Mouse (Mus musculus): Measurements from ENCODE around the gene Agpat4. TPM values are rescaled to one million over a fixed set of nuclear protein-coding genes. Genes with fewer than 3 reads are reported as not detected.
A peak's percentile ranks its signal among the peaks of the same experiment; 100 is the strongest.
"Not testable (repeated sequence)": the region's sequence is repeated elsewhere in the genome, so short reads cannot be mapped to it uniquely, and the experiment has no call there.

Gene Agpat4
- polyA plus RNA-seq, 2 experiments: 22.1 to 23.7 TPM

DNA sequence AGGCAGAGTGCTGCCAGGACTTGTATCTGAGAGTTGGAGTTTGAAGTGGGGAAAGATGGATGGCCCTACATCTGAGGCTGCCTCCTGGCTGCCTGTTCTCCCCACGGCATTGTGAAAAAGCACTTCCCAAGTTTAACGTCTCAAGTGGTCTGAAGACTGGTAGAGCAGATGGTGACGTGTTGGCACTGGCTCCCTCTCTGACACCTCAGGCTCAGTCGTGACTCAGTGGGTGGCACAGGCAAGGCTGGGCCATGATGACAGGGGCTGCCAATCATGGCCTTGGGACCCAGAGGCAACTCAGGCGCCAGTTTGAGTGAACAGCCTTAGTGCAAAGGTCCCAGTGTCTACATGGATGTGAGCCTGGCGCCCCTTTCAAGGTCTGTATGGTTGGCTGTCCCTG, 103.4 kb downstream of the Agpat4 start:
- WGBS: 34% methylated on average over 5 of the region's 6 CpGs
- no peak overlapping the region for H3K27ac ChIP-seq (replicated peaks; ENCODE audit: low read depth, low read length)
- no peaks in the 10 kb centered on the region for H3K27me3 ChIP-seq (ENCODE audit: control insufficient read depth, insufficient read depth, low read length)
- no peaks in the 10 kb centered on the region for H3K9me3 ChIP-seq (ENCODE audit: control insufficient read depth, low read length)
- H3K36me3 ChIP-seq (ENCODE audit: control insufficient read depth, insufficient read depth, low read length): peaks cover 51% of the 10 kb centered on the region
- TF ChIP-seq POLR2A (IDR thresholded peaks at IDR 0.05; ENCODE audit: borderline replicate concordance, extremely low read depth, insufficient read depth, insufficient read length): no peak
- DNase-seq (ENCODE audit: low spot score) (no peak), ATAC-seq (ENCODE audit: low FRiP score, low read depth) (no peak)
- H3K4me1 ChIP-seq (ENCODE audit: control insufficient read depth, insufficient read depth, low read length): no peaks in the 10 kb centered on the region
- no peak overlapping the region for H3K4me3 ChIP-seq (replicated peaks; ENCODE audit: low read length)
- H3K9ac ChIP-seq (ENCODE audit: low read depth, low read length, severe bottlenecking): no peak overlapping the region
- H3K4me2 ChIP-seq (replicated peaks; ENCODE audit: low read depth, low read length, severe bottlenecking): no peak overlapping the region

DNA sequence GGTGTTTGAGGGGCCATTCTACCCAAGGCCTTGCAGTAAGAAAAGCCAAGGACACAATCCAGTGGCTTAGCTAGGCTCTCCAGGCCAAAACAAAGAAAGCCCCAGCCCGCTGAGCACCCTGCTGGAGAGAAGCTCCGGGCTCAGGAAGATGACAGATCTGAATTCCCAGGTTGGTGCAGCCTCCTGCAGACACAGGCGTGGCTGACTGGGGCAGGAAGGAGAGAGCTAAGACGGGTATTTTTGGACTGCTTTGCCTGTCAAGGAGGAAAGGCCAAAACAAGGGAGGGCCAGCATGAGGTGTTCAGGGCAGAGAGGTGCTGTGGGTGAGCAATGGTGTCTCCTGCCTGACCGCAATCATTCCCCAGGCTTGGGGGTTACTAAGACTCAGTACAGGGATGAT, 105.2 kb downstream of the Agpat4 start:
- no peaks in the 10 kb centered on the region for H3K27me3 ChIP-seq (ENCODE audit: control insufficient read depth, insufficient read depth, low read length)
- no peak overlapping the region for H3K4me3 ChIP-seq (replicated peaks; ENCODE audit: low read length)
- no peak overlapping the region for H3K4me2 ChIP-seq (replicated peaks; ENCODE audit: low read depth, low read length, severe bottlenecking)
- no peak overlapping the region for H3K9ac ChIP-seq (ENCODE audit: low read depth, low read length, severe bottlenecking)
- WGBS: 67% methylated on average over 5 of the region's 5 CpGs
- TF ChIP-seq POLR2A (IDR thresholded peaks at IDR 0.05; ENCODE audit: borderline replicate concordance, extremely low read depth, insufficient read depth, insufficient read length): no peak
- DNase-seq (ENCODE audit: low spot score) (no peak), ATAC-seq (ENCODE audit: low FRiP score, low read depth) (no peak)
- H3K27ac ChIP-seq (replicated peaks; ENCODE audit: low read depth, low read length): no peak overlapping the region
- no peaks in the 10 kb centered on the region for H3K9me3 ChIP-seq (ENCODE audit: control insufficient read depth, low read length)
- no peaks in the 10 kb centered on the region for H3K4me1 ChIP-seq (ENCODE audit: control insufficient read depth, insufficient read depth, low read length)
- peaks cover 53% of the 10 kb centered on the region for H3K36me3 ChIP-seq (ENCODE audit: control insufficient read depth, insufficient read depth, low read length)

DNA sequence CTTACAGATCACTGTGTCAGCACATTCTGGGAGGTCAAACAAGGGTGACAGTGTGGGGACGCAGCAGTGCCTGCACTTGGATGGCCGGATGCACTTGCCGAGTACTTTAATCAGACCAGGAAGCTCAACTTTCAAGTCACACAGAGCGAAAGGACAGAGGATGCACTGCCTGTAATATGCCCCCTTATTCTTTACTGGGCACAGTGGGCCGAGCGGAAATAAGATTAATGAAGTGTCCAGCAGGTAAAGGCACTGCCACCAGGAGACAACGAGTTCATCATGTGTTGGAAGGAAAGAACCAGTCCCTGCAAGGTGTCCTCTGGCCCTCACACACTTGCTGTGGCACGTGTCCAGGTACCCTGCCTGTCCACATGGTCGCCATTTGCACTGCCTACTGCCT, 105.6 kb downstream of the Agpat4 start:
- Histone ChIP-seq H3K9me3 (ENCODE audit: control insufficient read depth, low read length) (no peaks in the 10 kb centered on the region), H3K36me3 (ENCODE audit: control insufficient read depth, insufficient read depth, low read length) (peaks cover 53% of the 10 kb centered on the region), H3K4me1 (ENCODE audit: control insufficient read depth, insufficient read depth, low read length) (no peaks in the 10 kb centered on the region), H3K27ac (replicated peaks; ENCODE audit: low read depth, low read length) (no peak overlapping the region), H3K27me3 (ENCODE audit: control insufficient read depth, insufficient read depth, low read length) (no peaks in the 10 kb centered on the region), H3K4me2 (replicated peaks; ENCODE audit: low read depth, low read length, severe bottlenecking) (no peak overlapping the region), H3K9ac (ENCODE audit: low read depth, low read length, severe bottlenecking) (no peak overlapping the region), H3K4me3 (replicated peaks; ENCODE audit: low read length) (no peak overlapping the region)
- ATAC-seq (ENCODE audit: low FRiP score, low read depth): no peak
- DNase-seq (ENCODE audit: low spot score): no peak
- 85% methylated on average over 8 of the region's 9 CpGs for WGBS
- TF ChIP-seq POLR2A (IDR thresholded peaks at IDR 0.05; ENCODE audit: borderline replicate concordance, extremely low read depth, insufficient read depth, insufficient read length): no peak

DNA sequence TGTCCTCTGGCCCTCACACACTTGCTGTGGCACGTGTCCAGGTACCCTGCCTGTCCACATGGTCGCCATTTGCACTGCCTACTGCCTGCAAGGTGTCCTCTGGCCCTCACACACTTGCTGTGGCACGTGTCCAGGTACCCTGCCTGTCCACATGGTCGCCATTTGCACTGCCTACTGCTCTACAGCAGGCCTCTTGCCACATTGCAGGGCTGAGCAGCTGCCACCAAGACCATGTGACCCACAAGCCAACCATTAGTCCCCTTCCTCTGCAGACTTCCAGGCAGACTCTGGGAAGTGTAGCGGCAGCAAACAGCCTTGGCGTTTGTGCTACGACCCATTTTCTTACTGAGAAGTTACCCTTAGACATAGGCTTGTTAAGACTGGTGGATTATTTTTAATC, 106.0 kb downstream of the Agpat4 start:
- not testable (repeated sequence) for H3K4me3 ChIP-seq (replicated peaks; ENCODE audit: low read length); H3K27ac ChIP-seq (replicated peaks; ENCODE audit: low read depth, low read length); H3K9me3 ChIP-seq (ENCODE audit: control insufficient read depth, low read length); H3K4me1 ChIP-seq (ENCODE audit: control insufficient read depth, insufficient read depth, low read length); H3K27me3 ChIP-seq (ENCODE audit: control insufficient read depth, insufficient read depth, low read length); H3K4me2 ChIP-seq (replicated peaks; ENCODE audit: low read depth, low read length, severe bottlenecking); H3K9ac ChIP-seq (ENCODE audit: low read depth, low read length, severe bottlenecking); ATAC-seq (ENCODE audit: low FRiP score, low read depth); DNase-seq (ENCODE audit: low spot score)
- H3K36me3 ChIP-seq (ENCODE audit: control insufficient read depth, insufficient read depth, low read length): peaks cover 53% of the 10 kb centered on the region
- 74% methylated on average over 5 of the region's 7 CpGs for WGBS

DNA sequence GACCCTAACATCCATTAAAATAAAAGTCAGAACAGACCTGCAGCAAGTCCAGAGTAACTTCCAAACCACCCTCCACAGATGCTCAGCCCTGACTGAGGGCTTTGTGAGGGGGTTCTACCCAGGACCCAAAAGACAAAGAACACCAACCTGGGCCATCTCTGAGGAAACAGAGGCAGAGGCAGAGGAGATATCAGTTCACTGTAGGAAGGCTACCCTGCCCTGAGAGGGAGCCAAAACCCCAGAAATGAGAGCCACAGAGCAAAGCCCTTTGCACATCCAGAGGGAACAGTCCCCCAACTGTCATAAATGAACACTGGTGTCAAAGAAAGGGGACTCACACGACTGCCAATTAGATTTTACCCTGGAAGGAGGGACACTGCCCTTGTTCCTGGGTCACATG, 106.7 kb downstream of the Agpat4 start:
- peaks cover 50% of the 10 kb centered on the region for H3K36me3 ChIP-seq (ENCODE audit: control insufficient read depth, insufficient read depth, low read length)
- no peak overlapping the region for H3K4me2 ChIP-seq (replicated peaks; ENCODE audit: low read depth, low read length, severe bottlenecking)
- WGBS: 32% methylated on average over 1 of the region's 1 CpGs
- no peak overlapping the region for H3K9ac ChIP-seq (ENCODE audit: low read depth, low read length, severe bottlenecking)
- ATAC-seq (ENCODE audit: low FRiP score, low read depth) (no peak), DNase-seq (ENCODE audit: low spot score) (no peak)
- H3K27me3 ChIP-seq (ENCODE audit: control insufficient read depth, insufficient read depth, low read length): no peaks in the 10 kb centered on the region
- H3K4me3 ChIP-seq (replicated peaks; ENCODE audit: low read length): no peak overlapping the region
- no peaks in the 10 kb centered on the region for H3K4me1 ChIP-seq (ENCODE audit: control insufficient read depth, insufficient read depth, low read length)
- H3K9me3 ChIP-seq (ENCODE audit: control insufficient read depth, low read length): no peaks in the 10 kb centered on the region
- no peak for TF ChIP-seq POLR2A (IDR thresholded peaks at IDR 0.05; ENCODE audit: borderline replicate concordance, extremely low read depth, insufficient read depth, insufficient read length)
- no peak overlapping the region for H3K27ac ChIP-seq (replicated peaks; ENCODE audit: low read depth, low read length)

DNA sequence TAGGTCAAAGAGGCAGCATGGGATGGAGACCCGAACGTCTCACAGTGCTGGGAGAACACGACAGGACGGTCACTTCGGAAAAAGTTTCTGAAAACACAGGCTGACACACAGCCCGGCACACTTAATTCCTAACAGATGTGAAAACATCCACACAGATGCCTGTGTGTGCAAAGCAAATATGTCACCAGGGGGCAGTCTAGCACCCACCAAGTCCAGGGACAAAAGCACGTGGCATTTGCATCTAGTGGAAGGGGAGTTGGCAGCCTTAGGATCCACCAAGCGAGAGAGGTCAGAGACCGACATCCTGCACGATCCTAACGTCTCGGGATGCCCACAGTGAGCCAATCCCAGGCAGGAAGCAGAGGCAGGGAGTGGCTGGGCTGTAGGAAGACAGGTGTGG, 108.0 kb downstream of the Agpat4 start:
- Histone ChIP-seq H3K27me3 (ENCODE audit: control insufficient read depth, insufficient read depth, low read length) (no peaks in the 10 kb centered on the region), H3K4me2 (replicated peaks; ENCODE audit: low read depth, low read length, severe bottlenecking) (no peak overlapping the region), H3K4me3 (replicated peaks; ENCODE audit: low read length) (no peak overlapping the region), H3K9me3 (ENCODE audit: control insufficient read depth, low read length) (no peaks in the 10 kb centered on the region), H3K9ac (ENCODE audit: low read depth, low read length, severe bottlenecking) (no peak overlapping the region), H3K36me3 (ENCODE audit: control insufficient read depth, insufficient read depth, low read length) (peaks cover 52% of the 10 kb centered on the region), H3K4me1 (ENCODE audit: control insufficient read depth, insufficient read depth, low read length) (no peaks in the 10 kb centered on the region), H3K27ac (replicated peaks; ENCODE audit: low read depth, low read length) (no peak overlapping the region)
- WGBS: 31% methylated on average over 12 of the region's 12 CpGs
- no peak for TF ChIP-seq POLR2A (IDR thresholded peaks at IDR 0.05; ENCODE audit: borderline replicate concordance, extremely low read depth, insufficient read depth, insufficient read length)
- peak; percentile 61 for DNase-seq (ENCODE audit: low spot score)
- no peak; the same call in 1 of the 2 replicates for ATAC-seq (ENCODE audit: low FRiP score, low read depth)

All from limb, embryonic 14.5 days (tissue).